Mouse (Mus musculus): ENCODE measurements around the gene Apoa5. TPM values are rescaled to one million over a fixed set of nuclear protein-coding genes. Genes with fewer than 3 reads are reported as not detected.

Gene Apoa5
- polyA plus RNA-seq (2016; fragmentation: Nextera tagmentation; extraction: Ambion mirVana): not detected in 2 replicates

GRCm38 (mm10) chr9:46268343-46268873 lies at the start of gene Apoa5:
Apoa5 (plus strand) TSS chr9:46268633.
- H3K27ac ChIP-seq: no peak within 1 kb of the TSS
- no peak within 1 kb of the TSS for H3K9ac ChIP-seq
- no peak within 1 kb of the TSS for H3K4me3 ChIP-seq
- no peak within 1 kb of the TSS for H3K4me2 ChIP-seq (replicated peaks)
- WGBS: 55% methylated on average over 7 of the region's 7 CpGs
- H3K36me3 ChIP-seq: no peaks in the 10 kb centered on the region
- H3K27me3 ChIP-seq: peaks cover 26% of the 10 kb centered on the region
- H3K4me1 ChIP-seq: peaks cover 7% of the 10 kb centered on the region; the same call in 1 of the 2 replicates
- no peak for ATAC-seq (ENCODE audit: insufficient number of reproducible peaks, insufficient read depth, low FRiP score, low TSS enrichment)
- no peaks in the 10 kb centered on the region for H3K9me3 ChIP-seq

GRCm38 (mm10) chr9:46223090-46223489 lies 45.3 kb upstream of the Apoa5 start:
- Histone ChIP-seq H3K9me3 (no peaks in the 10 kb centered on the region), H3K9ac (no peak overlapping the region), H3K4me2 (replicated peaks) (no peak overlapping the region), H3K27me3 (no peaks in the 10 kb centered on the region), H3K36me3 (peaks cover 40% of the 10 kb centered on the region), H3K27ac (no peak overlapping the region), H3K4me1 (no peaks in the 10 kb centered on the region), H3K4me3 (no peak overlapping the region)
- 81% methylated on average over 6 of the region's 6 CpGs for WGBS
- ATAC-seq (ENCODE audit: insufficient number of reproducible peaks, insufficient read depth, low FRiP score, low TSS enrichment): no peak

- Histone ChIP-seq H3K4me3 (no peak overlapping the region), H3K27ac (no peak overlapping the region), H3K9me3 (no peaks in the 10 kb centered on the region), H3K4me2 (replicated peaks) (no peak overlapping the region), H3K4me1 (no peaks in the 10 kb centered on the region), H3K9ac (no peak overlapping the region), H3K27me3 (no peaks in the 10 kb centered on the region), H3K36me3 (peaks cover 36% of the 10 kb centered on the region)
- ATAC-seq (ENCODE audit: insufficient number of reproducible peaks, insufficient read depth, low FRiP score, low TSS enrichment): no peak
- 88% methylated on average over 3 of the region's 3 CpGs for WGBS
These were observed 44.3 kb upstream of the Apoa5 start for GRCm38 (mm10) chr9:46224101-46224500.

- no peak overlapping the region for H3K27ac ChIP-seq
- peaks cover 27% of the 10 kb centered on the region for H3K36me3 ChIP-seq
- no peak for ATAC-seq (ENCODE audit: insufficient number of reproducible peaks, insufficient read depth, low FRiP score, low TSS enrichment)
- H3K4me3 ChIP-seq: no peak overlapping the region
- H3K4me1 ChIP-seq: no peaks in the 10 kb centered on the region
- H3K4me2 ChIP-seq (replicated peaks): no peak overlapping the region
- no peak overlapping the region for H3K9ac ChIP-seq
- no peaks in the 10 kb centered on the region for H3K27me3 ChIP-seq
- no peaks in the 10 kb centered on the region for H3K9me3 ChIP-seq
- WGBS: 59% methylated on average over 5 of the region's 5 CpGs
These were observed 43.3 kb upstream of the Apoa5 start for GRCm38 (mm10) chr9:46224945-46225660.

GRCm38 (mm10) chr9:46227064-46227614 lies 41.3 kb upstream of the Apoa5 start:
- no peak overlapping the region for H3K9ac ChIP-seq
- no peaks in the 10 kb centered on the region for H3K27me3 ChIP-seq
- no peak for ATAC-seq (ENCODE audit: insufficient number of reproducible peaks, insufficient read depth, low FRiP score, low TSS enrichment)
- H3K36me3 ChIP-seq: 0 out of 2 replicates have a peak, but pooled peaks cover 8% of the 10 kb centered on the region
- no peak overlapping the region for H3K4me2 ChIP-seq (replicated peaks)
- no peak overlapping the region for H3K4me3 ChIP-seq
- WGBS: 87% methylated on average over 3 of the region's 3 CpGs
- peaks cover 7% of the 10 kb centered on the region; the same call in 1 of the 2 replicates for H3K4me1 ChIP-seq
- no peak overlapping the region for H3K27ac ChIP-seq
- H3K9me3 ChIP-seq: no peaks in the 10 kb centered on the region

GRCm38 (mm10) chr9:46228491-46228890 lies 39.9 kb upstream of the Apoa5 start, which contains the start of gene Apoa1:
Apoa1 (plus strand) TSS chr9:46228580.
- Histone ChIP-seq H3K9ac (no peak within 1 kb of the TSS), H3K27ac (no peak within 1 kb of the TSS), H3K27me3 (no peaks in the 10 kb centered on the region), H3K4me2 (replicated peaks) (peak within 1 kb of the TSS; percentile 72; the same call in 1 of the 2 replicates), H3K4me3 (no peak within 1 kb of the TSS), H3K9me3 (no peaks in the 10 kb centered on the region), H3K4me1 (peaks cover 7% of the 10 kb centered on the region; the same call in 1 of the 2 replicates), H3K36me3 (0 out of 2 replicates have a peak, but pooled peaks cover under 1% of the 10 kb centered on the region)
- no peak for ATAC-seq (ENCODE audit: insufficient number of reproducible peaks, insufficient read depth, low FRiP score, low TSS enrichment)
- WGBS: 68% methylated on average over 9 of the region's 9 CpGs

GRCm38 (mm10) chr9:46229573-46230449 lies 38.6 kb upstream of the Apoa5 start:
- H3K27me3 ChIP-seq: no peaks in the 10 kb centered on the region
- WGBS: 14% methylated on average over 37 of the region's 37 CpGs
- peak; percentile 88 for ATAC-seq (ENCODE audit: insufficient number of reproducible peaks, insufficient read depth, low FRiP score, low TSS enrichment)
- no peaks in the 10 kb centered on the region for H3K9me3 ChIP-seq
- H3K4me2 ChIP-seq (replicated peaks): peak overlapping the region; percentile 72
- H3K9ac ChIP-seq: peak overlapping the region; percentile 55
- peaks cover 7% of the 10 kb centered on the region; the same call in 1 of the 2 replicates for H3K4me1 ChIP-seq
- peak overlapping the region; percentile 41 for H3K4me3 ChIP-seq
- H3K27ac ChIP-seq: no peak overlapping the region
- no peaks in the 10 kb centered on the region for H3K36me3 ChIP-seq

- H3K36me3 ChIP-seq: no peaks in the 10 kb centered on the region
- H3K9me3 ChIP-seq: no peaks in the 10 kb centered on the region
- WGBS: 21% methylated on average over 13 of the region's 13 CpGs
- peak overlapping the region; percentile 72 for H3K4me2 ChIP-seq (replicated peaks)
- H3K9ac ChIP-seq: peak overlapping the region; percentile 55
- no peak for ATAC-seq (ENCODE audit: insufficient number of reproducible peaks, insufficient read depth, low FRiP score, low TSS enrichment)
- peaks cover 7% of the 10 kb centered on the region; the same call in 1 of the 2 replicates for H3K4me1 ChIP-seq
- H3K27ac ChIP-seq: no peak overlapping the region
- H3K27me3 ChIP-seq: no peaks in the 10 kb centered on the region
- H3K4me3 ChIP-seq: peak overlapping the region; percentile 41
These were observed 37.9 kb upstream of the Apoa5 start for GRCm38 (mm10) chr9:46230450-46230975.

GRCm38 (mm10) chr9:46235196-46235595 lies 33.2 kb upstream of the Apoa5 start:
- H3K4me3 ChIP-seq: no peak overlapping the region
- no peak overlapping the region for H3K4me2 ChIP-seq (replicated peaks)
- H3K27ac ChIP-seq: no peak overlapping the region
- no peak for ATAC-seq (ENCODE audit: insufficient number of reproducible peaks, insufficient read depth, low FRiP score, low TSS enrichment)
- peaks cover 7% of the 10 kb centered on the region; the same call in 1 of the 2 replicates for H3K4me1 ChIP-seq
- H3K36me3 ChIP-seq: no peaks in the 10 kb centered on the region
- no peaks in the 10 kb centered on the region for H3K9me3 ChIP-seq
- H3K9ac ChIP-seq: no peak overlapping the region
- WGBS: 81% methylated on average over 6 of the region's 6 CpGs
- H3K27me3 ChIP-seq: no peaks in the 10 kb centered on the region

- H3K27ac ChIP-seq: no peak within 1 kb of the TSS
- no peaks in the 10 kb centered on the region for H3K27me3 ChIP-seq
- peaks cover 5% of the 10 kb centered on the region; the same call in 1 of the 2 replicates for H3K4me1 ChIP-seq
- no peaks in the 10 kb centered on the region for H3K9me3 ChIP-seq
- no peaks in the 10 kb centered on the region for H3K36me3 ChIP-seq
- no peak for ATAC-seq (ENCODE audit: insufficient number of reproducible peaks, insufficient read depth, low FRiP score, low TSS enrichment)
- no peak within 1 kb of the TSS for H3K4me3 ChIP-seq
- no peak within 1 kb of the TSS for H3K9ac ChIP-seq
- H3K4me2 ChIP-seq (replicated peaks): no peak within 1 kb of the TSS
These were observed 33.0 kb upstream of the Apoa5 start, which contains the start of gene Apoc3 for GRCm38 (mm10) chr9:46235596-46235648. Apoc3 (minus strand) TSS chr9:46235636.

GRCm38 (mm10) chr9:46235649-46236048 lies 32.8 kb upstream of the Apoa5 start:
- H3K27me3 ChIP-seq: no peaks in the 10 kb centered on the region
- H3K9ac ChIP-seq: no peak overlapping the region
- H3K4me2 ChIP-seq (replicated peaks): no peak overlapping the region
- no peak overlapping the region for H3K27ac ChIP-seq
- no peaks in the 10 kb centered on the region for H3K9me3 ChIP-seq
- no peak overlapping the region for H3K4me3 ChIP-seq
- H3K36me3 ChIP-seq: no peaks in the 10 kb centered on the region
- ATAC-seq (ENCODE audit: insufficient number of reproducible peaks, insufficient read depth, low FRiP score, low TSS enrichment): no peak
- 47% methylated on average over 4 of the region's 4 CpGs for WGBS
- H3K4me1 ChIP-seq: peaks cover 3% of the 10 kb centered on the region; the same call in 1 of the 2 replicates

Data from embryonic facial prominence, embryonic 12.5 days (tissue).